Mouse (Mus musculus): ENCODE data around the gene Arhgap31. TPM values are rescaled to one million over a fixed set of nuclear protein-coding genes. Genes with fewer than 3 reads are reported as not detected.

The Arhgap31 gene
- polyA plus RNA-seq (2015; fragmentation: Nextera tagmentation; extraction: Ambion mirVana): 1.6 and 1.7 TPM in 2 replicates

DNA sequence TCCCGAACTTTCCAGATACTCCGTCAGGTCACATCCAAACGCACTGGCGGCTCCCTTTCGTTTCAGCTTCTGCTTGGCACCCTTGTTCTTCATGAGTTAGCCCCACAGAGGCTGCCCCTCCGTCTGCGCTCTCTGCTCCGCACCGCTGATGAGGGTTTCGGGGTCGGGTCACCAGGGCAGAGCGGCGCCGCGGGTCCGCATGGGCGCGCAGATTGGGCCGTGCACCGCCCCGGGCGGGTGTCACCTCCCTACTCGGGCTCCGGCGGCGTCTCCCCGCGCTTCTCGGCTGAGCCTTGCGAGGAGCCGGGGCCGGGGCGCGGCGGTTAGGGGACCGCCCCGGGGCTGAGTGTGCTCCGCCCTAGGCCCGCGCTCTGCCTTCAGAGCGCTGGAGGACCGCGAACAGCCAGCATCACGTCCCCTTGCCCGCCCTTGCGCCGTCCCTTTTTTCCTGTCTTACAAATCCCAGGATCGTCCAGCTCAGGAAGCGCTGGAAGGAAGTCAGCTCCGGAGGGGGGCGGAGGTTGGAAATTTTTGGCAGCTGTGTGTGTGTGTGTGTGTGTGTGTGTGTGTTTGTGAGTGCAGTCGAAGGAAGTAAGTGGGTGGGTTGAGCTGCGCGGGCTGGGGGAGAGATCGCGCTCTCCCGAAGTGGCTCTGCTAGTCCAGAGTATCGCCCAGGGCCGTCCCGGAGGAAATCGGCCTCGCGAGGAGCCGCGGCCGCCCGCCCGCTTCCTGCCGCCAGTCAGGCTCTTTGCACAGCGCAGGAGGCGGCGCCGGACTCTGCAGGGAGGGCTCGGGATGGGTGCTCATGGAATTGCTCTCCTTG is at the start of gene Arhgap31:
Gene Arhgap31 (minus strand): TSS at position 694 of the 823 bp plus-strand sequence.
- peaks cover 17% of the 10 kb centered on the region for H3K27me3 ChIP-seq (ENCODE audit: insufficient read depth, low read length)
- peak within 1 kb of the TSS; percentile 76 for H3K27ac ChIP-seq (ENCODE audit: low read depth)

DNA sequence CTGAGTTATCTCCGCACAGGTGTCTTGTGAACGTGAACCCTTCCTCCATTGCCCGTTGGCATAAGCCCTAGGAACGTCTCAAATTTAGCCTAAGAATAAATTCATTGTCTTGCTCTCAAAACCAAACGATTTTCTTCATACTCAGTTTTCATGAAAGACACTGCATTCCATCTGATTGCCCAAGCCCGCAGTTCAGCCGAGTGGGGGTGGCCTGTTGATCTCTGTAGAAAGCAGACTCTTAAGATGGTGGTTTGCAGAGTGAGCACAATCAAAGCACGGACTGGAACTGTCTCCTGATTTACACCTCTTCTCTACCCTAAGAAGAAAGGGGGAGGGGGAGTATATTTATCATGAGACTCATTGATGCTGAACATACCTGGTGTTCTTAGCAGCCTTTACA is 49.3 kb upstream of the Arhgap31 start:
- DNase-seq: no peak
- Histone ChIP-seq H3K36me3 (replicated peaks; ENCODE audit: insufficient read depth, low read length) (no peaks in the 10 kb centered on the region), H3K9me3 (ENCODE audit: low read length) (no peaks in the 10 kb centered on the region), H3K4me2 (ENCODE audit: low read depth, low read length) (no peak overlapping the region), H3K27ac (ENCODE audit: low read depth) (no peak overlapping the region), H3K4me3 (ENCODE audit: low read depth, low read length) (no peak overlapping the region), H3K9ac (replicated peaks) (no peak overlapping the region), H3K4me1 (ENCODE audit: insufficient read depth) (peaks cover 2% of the 10 kb centered on the region; the same call in 1 of the 2 replicates), H3K27me3 (ENCODE audit: insufficient read depth, low read length) (0 out of 2 replicates have a peak, but pooled peaks cover 3% of the 10 kb centered on the region)
- 77% methylated on average over 8 of the region's 8 CpGs for WGBS (ENCODE audit: insufficient replicate concordance)
- no peak for ATAC-seq
- TF ChIP-seq CTCF (IDR thresholded peaks at IDR 0.05; ENCODE audit: low read depth) (no peak), EP300 (IDR thresholded peaks at IDR 0.05; ENCODE audit: low read depth) (no peak)

More for the DNA sequence above, at the start of gene Arhgap31:
- no peak for TF ChIP-seq CTCF (IDR thresholded peaks at IDR 0.05; ENCODE audit: low read depth)
- TF ChIP-seq EP300 (IDR thresholded peaks at IDR 0.05; ENCODE audit: low read depth): 0 out of 2 replicates have a peak, but pooled peaks have one; percentile 15
- Histone ChIP-seq H3K4me1 (ENCODE audit: insufficient read depth) (peaks cover 8% of the 10 kb centered on the region; the same call in 1 of the 2 replicates), H3K4me3 (ENCODE audit: low read depth, low read length) (peak within 1 kb of the TSS; percentile 63), H3K4me2 (ENCODE audit: low read depth, low read length) (peak within 1 kb of the TSS; percentile 79), H3K9me3 (ENCODE audit: low read length) (no peaks in the 10 kb centered on the region), H3K36me3 (replicated peaks; ENCODE audit: insufficient read depth, low read length) (no peaks in the 10 kb centered on the region), H3K9ac (replicated peaks) (peak within 1 kb of the TSS; percentile 61)
- under 1% methylated on average over 72 of the region's 74 CpGs for WGBS (ENCODE audit: insufficient replicate concordance)
- DNase-seq (peak; percentile 74), ATAC-seq (peak; percentile 88)

- Histone ChIP-seq H3K4me2 (ENCODE audit: low read depth, low read length) (no peak overlapping the region), H3K9me3 (ENCODE audit: low read length) (no peaks in the 10 kb centered on the region), H3K4me3 (ENCODE audit: low read depth, low read length) (no peak overlapping the region), H3K4me1 (ENCODE audit: insufficient read depth) (peaks cover 2% of the 10 kb centered on the region; the same call in 1 of the 2 replicates), H3K36me3 (replicated peaks; ENCODE audit: insufficient read depth, low read length) (no peaks in the 10 kb centered on the region), H3K9ac (replicated peaks) (no peak overlapping the region), H3K27me3 (ENCODE audit: insufficient read depth, low read length) (0 out of 2 replicates have a peak, but pooled peaks cover 3% of the 10 kb centered on the region), H3K27ac (ENCODE audit: low read depth) (no peak overlapping the region)
- TF ChIP-seq EP300 (IDR thresholded peaks at IDR 0.05; ENCODE audit: low read depth) (no peak), CTCF (IDR thresholded peaks at IDR 0.05; ENCODE audit: low read depth) (no peak)
- ATAC-seq (no peak), DNase-seq (no peak)
- 83% methylated on average over 5 of the region's 5 CpGs for WGBS (ENCODE audit: insufficient replicate concordance)
Observed at GRCm38 (mm10) chr16:38761972-38762371, 48.9 kb upstream of the Arhgap31 start.

DNA sequence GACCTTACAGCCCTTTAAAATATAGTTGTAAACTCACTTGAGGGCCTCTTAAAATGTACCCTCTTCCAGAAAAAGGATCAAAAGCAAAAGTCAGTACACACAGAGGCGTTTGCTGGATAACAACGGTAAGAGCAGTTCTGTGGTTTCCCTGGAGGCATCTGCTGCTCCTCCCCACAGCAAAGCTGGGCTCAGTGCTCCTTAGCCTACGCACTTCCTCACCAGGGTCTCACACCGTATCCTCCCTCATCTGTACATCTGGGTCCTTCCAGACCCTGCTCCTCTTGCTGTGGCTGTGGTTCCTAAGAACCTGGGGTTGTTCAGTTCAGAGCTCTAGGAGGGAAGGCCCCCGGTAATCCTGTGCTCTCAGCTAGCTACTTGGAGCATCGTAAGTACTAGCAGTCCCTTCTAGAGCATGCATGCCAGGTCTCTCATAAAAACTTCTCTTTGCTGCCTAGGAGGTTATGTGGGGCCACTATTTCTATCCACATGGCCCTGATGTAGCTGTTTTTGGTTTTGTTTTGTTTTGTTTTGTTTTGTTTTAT is 47.8 kb upstream of the Arhgap31 start:
- Histone ChIP-seq H3K4me2 (ENCODE audit: low read depth, low read length) (no peak overlapping the region), H3K36me3 (replicated peaks; ENCODE audit: insufficient read depth, low read length) (no peaks in the 10 kb centered on the region), H3K9ac (replicated peaks) (no peak overlapping the region), H3K9me3 (ENCODE audit: low read length) (no peaks in the 10 kb centered on the region), H3K4me3 (ENCODE audit: low read depth, low read length) (no peak overlapping the region), H3K27ac (ENCODE audit: low read depth) (peak overlapping the region; percentile 41), H3K4me1 (ENCODE audit: insufficient read depth) (peaks cover 2% of the 10 kb centered on the region; the same call in 1 of the 2 replicates), H3K27me3 (ENCODE audit: insufficient read depth, low read length) (0 out of 2 replicates have a peak, but pooled peaks cover 3% of the 10 kb centered on the region)
- DNase-seq (no peak), ATAC-seq (no peak)
- 33% methylated on average over 6 of the region's 6 CpGs for WGBS (ENCODE audit: insufficient replicate concordance)
- no peak for TF ChIP-seq EP300 (IDR thresholded peaks at IDR 0.05; ENCODE audit: low read depth)
- TF ChIP-seq CTCF (IDR thresholded peaks at IDR 0.05; ENCODE audit: low read depth): no peak

- no peak for TF ChIP-seq EP300 (IDR thresholded peaks at IDR 0.05; ENCODE audit: low read depth)
- no peak for TF ChIP-seq CTCF (IDR thresholded peaks at IDR 0.05; ENCODE audit: low read depth)
- no peaks in the 10 kb centered on the region for H3K36me3 ChIP-seq (replicated peaks; ENCODE audit: insufficient read depth, low read length)
- 81% methylated on average over 5 of the region's 5 CpGs for WGBS (ENCODE audit: insufficient replicate concordance)
- peak overlapping the region; percentile 41 for H3K27ac ChIP-seq (ENCODE audit: low read depth)
- no peak for ATAC-seq
- H3K4me1 ChIP-seq (ENCODE audit: insufficient read depth): peaks cover 4% of the 10 kb centered on the region; the same call in 1 of the 2 replicates
- no peak overlapping the region for H3K9ac ChIP-seq (replicated peaks)
- no peak overlapping the region for H3K4me3 ChIP-seq (ENCODE audit: low read depth, low read length)
- DNase-seq: no peak
- 0 out of 2 replicates have a peak, but pooled peaks cover 3% of the 10 kb centered on the region for H3K27me3 ChIP-seq (ENCODE audit: insufficient read depth, low read length)
- H3K9me3 ChIP-seq (ENCODE audit: low read length): no peaks in the 10 kb centered on the region
- H3K4me2 ChIP-seq (ENCODE audit: low read depth, low read length): no peak overlapping the region
Observed at GRCm38 (mm10) chr16:38760239-38760638, 47.2 kb upstream of the Arhgap31 start.

Measured in liver, postnatal 0 days (tissue).